Mouse (Mus musculus): ENCODE measurements around the gene Scn2b. TPM values are rescaled to one million over a fixed set of nuclear protein-coding genes. Genes with fewer than 3 reads are reported as not detected.

Gene Scn2b
- polyA plus RNA-seq, 1 experiment from 2014 or later: 2.3 TPM

DNA sequence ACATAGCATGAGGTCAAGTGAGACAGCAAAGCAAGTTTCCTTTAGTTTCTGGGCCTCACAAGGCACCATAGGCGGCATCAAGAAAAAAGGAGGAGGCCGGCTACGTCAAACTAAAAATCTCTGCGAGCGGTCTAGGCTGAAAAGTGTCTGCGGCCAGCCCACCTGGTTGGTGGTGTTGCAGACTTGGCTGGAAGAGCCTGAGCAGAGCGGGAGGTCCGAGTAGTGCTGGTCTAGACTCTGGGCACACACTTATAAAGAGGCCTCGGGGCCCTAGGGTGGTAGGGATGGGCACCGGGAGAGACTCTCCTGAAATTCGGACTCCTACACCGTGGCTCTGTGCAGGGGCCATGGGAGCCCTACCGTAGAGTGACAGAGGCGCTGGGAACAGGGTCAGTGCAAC, 1.9 kb upstream of the Scn2b start:
- peak overlapping the region; percentile 30; the same call in 1 of the 2 replicates for H3K9ac ChIP-seq (ENCODE audit: low read length)
- no peak overlapping the region for H3K27ac ChIP-seq (ENCODE audit: low read length)
- 8% methylated on average over 14 of the region's 14 CpGs for whole genome bisulfite sequencing
- peak overlapping the region; percentile 64 for H3K4me2 ChIP-seq (ENCODE audit: low read depth, low read length)
- H3K9me3 ChIP-seq (replicated peaks; ENCODE audit: control insufficient read depth, low read length): no peaks in the 10 kb centered on the region
- 0 out of 2 replicates have a peak, but pooled peaks cover 2% of the 10 kb centered on the region for H3K27me3 ChIP-seq (ENCODE audit: control insufficient read depth, insufficient read depth, low read length)
- peak overlapping the region; percentile 42 for H3K4me3 ChIP-seq (ENCODE audit: low read length)
- H3K36me3 ChIP-seq (ENCODE audit: control insufficient read depth, insufficient read depth): no peaks in the 10 kb centered on the region
- peaks cover 4% of the 10 kb centered on the region; the same call in 1 of the 2 replicates for H3K4me1 ChIP-seq (ENCODE audit: control insufficient read depth, insufficient read depth, low read length)
- no peak for ATAC-seq (replicated peaks; ENCODE audit: extremely low read depth, insufficient read depth, low FRiP score)

GRCm38 (mm10) chr9:45116819-45117218, 763 bp upstream of the Scn2b start:
- no peak for ATAC-seq (replicated peaks; ENCODE audit: extremely low read depth, insufficient read depth, low FRiP score)
- H3K27me3 ChIP-seq (ENCODE audit: control insufficient read depth, insufficient read depth, low read length): 0 out of 2 replicates have a peak, but pooled peaks cover 2% of the 10 kb centered on the region
- WGBS: 61% methylated on average over 9 of the region's 9 CpGs

DNA sequence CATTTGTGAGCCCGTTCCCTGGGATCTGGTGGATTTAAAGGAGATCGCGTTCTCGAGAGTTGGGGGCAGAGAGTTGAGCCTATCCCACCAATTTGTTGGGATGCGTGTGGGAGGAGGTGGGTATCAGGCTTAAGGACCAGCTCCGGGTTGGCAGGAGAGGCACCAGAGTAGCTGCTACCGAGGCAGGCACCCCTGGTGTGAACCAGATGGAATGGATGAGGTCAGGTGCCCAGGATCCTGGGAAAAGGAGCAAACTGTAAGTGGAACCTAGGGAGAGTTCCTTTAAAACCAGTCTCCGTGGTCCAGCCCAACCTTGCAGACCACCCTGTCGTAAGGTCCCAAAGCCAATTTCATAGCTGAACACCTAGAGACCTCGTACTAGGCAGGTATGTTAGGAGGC, 970 bp downstream of the Scn2b start:
- H3K9me3 ChIP-seq (replicated peaks; ENCODE audit: control insufficient read depth, low read length): no peaks in the 10 kb centered on the region
- ATAC-seq (replicated peaks; ENCODE audit: extremely low read depth, insufficient read depth, low FRiP score): no peak
- 31% methylated on average over 10 of the region's 10 CpGs for WGBS

More at GRCm38 (mm10) chr9:45116819-45117218, 763 bp upstream of the Scn2b start:
- no peak overlapping the region for H3K4me3 ChIP-seq (ENCODE audit: low read length)
- no peak overlapping the region for H3K27ac ChIP-seq (ENCODE audit: low read length)
- no peaks in the 10 kb centered on the region for H3K9me3 ChIP-seq (replicated peaks; ENCODE audit: control insufficient read depth, low read length)
- H3K36me3 ChIP-seq (ENCODE audit: control insufficient read depth, insufficient read depth): no peaks in the 10 kb centered on the region
- H3K4me1 ChIP-seq (ENCODE audit: control insufficient read depth, insufficient read depth, low read length): peaks cover 4% of the 10 kb centered on the region; the same call in 1 of the 2 replicates
- no peak overlapping the region for H3K9ac ChIP-seq (ENCODE audit: low read length)
- no peak overlapping the region for H3K4me2 ChIP-seq (ENCODE audit: low read depth, low read length)

DNA sequence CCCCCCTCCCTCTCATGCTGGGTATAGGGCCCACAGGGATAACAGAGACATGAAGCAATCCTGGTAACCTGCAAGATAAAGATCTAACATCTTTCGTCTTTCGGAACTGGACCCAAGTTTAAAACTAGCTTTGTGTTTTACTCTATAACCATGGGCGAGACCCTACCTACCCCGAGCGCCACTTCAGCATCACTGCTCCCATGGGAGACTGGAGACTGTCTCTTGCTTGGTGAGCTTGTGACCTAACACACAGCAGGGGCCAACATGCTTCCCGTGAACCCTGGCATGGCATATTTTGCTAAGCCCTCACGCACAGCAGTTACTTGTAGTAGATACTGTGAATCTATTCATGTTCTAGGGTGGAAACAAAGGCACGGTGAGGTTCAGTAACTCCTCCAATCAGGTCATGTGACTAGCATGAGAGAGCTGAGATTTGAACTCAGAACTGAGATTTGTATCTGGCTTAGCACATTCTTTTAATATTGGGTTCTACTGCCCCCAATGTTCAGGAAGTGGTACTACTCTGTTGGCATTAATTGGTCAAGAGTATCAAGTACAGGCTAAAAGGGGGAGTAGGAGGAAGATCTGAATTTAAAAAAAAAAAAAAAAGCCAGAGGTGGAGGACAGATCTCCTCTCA, 1.9 kb downstream of the Scn2b start:
- no peak overlapping the region for H3K27ac ChIP-seq (ENCODE audit: low read length)
- 0 out of 2 replicates have a peak, but pooled peaks cover under 1% of the 10 kb centered on the region for H3K27me3 ChIP-seq (ENCODE audit: control insufficient read depth, insufficient read depth, low read length)
- ATAC-seq (replicated peaks; ENCODE audit: extremely low read depth, insufficient read depth, low FRiP score): no peak
- no peaks in the 10 kb centered on the region for H3K36me3 ChIP-seq (ENCODE audit: control insufficient read depth, insufficient read depth)
- H3K4me3 ChIP-seq (ENCODE audit: low read length): no peak overlapping the region
- no peaks in the 10 kb centered on the region for H3K9me3 ChIP-seq (replicated peaks; ENCODE audit: control insufficient read depth, low read length)
- no peak overlapping the region for H3K9ac ChIP-seq (ENCODE audit: low read length)
- 92% methylated on average over 8 of the region's 8 CpGs for whole genome bisulfite sequencing
- peaks cover 10% of the 10 kb centered on the region for H3K4me1 ChIP-seq (ENCODE audit: control insufficient read depth, insufficient read depth, low read length)
- no peak overlapping the region for H3K4me2 ChIP-seq (ENCODE audit: low read depth, low read length)

More for the DNA sequence above, 970 bp downstream of the Scn2b start:
- Histone ChIP-seq H3K4me2 (ENCODE audit: low read depth, low read length) (peak overlapping the region; percentile 62), H3K4me3 (ENCODE audit: low read length) (peak overlapping the region; percentile 51), H3K27ac (ENCODE audit: low read length) (no peak overlapping the region), H3K36me3 (ENCODE audit: control insufficient read depth, insufficient read depth) (no peaks in the 10 kb centered on the region), H3K4me1 (ENCODE audit: control insufficient read depth, insufficient read depth, low read length) (peaks cover 10% of the 10 kb centered on the region), H3K27me3 (ENCODE audit: control insufficient read depth, insufficient read depth, low read length) (0 out of 2 replicates have a peak, but pooled peaks cover 2% of the 10 kb centered on the region), H3K9ac (ENCODE audit: low read length) (peak overlapping the region; percentile 32; the same call in 1 of the 2 replicates)

DNA sequence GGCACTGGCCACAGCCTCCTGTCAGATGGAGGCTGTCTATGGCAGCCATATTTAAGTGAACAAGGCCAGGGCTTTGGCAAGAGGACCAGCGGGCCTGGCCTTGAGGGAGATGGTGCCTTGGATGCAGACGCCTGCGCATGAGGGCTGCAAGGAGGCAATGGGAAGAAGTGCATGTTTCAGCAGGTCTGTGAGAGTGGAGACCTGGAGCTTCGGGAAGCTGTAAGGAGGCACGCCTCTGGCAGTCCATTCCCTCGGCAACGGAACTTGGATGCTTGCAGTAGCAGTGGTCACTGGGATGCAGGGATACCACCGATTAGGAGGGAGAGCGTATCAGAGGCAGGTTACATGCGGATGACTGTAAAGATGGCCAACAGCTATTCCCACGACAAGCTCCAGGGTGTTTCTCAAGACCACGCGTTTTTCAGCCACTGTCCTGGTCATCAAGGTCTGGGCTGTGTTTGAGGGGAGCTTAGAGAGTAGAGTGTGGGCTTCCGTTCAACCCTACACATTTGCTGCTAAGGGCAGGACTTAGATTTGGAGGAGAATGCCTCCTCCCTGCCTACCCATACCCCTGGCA, 2.5 kb downstream of the Scn2b start:
- Histone ChIP-seq H3K9ac (ENCODE audit: low read length) (no peak overlapping the region), H3K27ac (ENCODE audit: low read length) (no peak overlapping the region), H3K9me3 (replicated peaks; ENCODE audit: control insufficient read depth, low read length) (no peaks in the 10 kb centered on the region), H3K4me2 (ENCODE audit: low read depth, low read length) (no peak overlapping the region), H3K36me3 (ENCODE audit: control insufficient read depth, insufficient read depth) (no peaks in the 10 kb centered on the region), H3K4me1 (ENCODE audit: control insufficient read depth, insufficient read depth, low read length) (peaks cover 10% of the 10 kb centered on the region), H3K4me3 (ENCODE audit: low read length) (no peak overlapping the region), H3K27me3 (ENCODE audit: control insufficient read depth, insufficient read depth, low read length) (no peaks in the 10 kb centered on the region)
- WGBS: 84% methylated on average over 14 of the region's 14 CpGs
- ATAC-seq (replicated peaks; ENCODE audit: extremely low read depth, insufficient read depth, low FRiP score): no peak

- Histone ChIP-seq H3K27me3 (ENCODE audit: control insufficient read depth, insufficient read depth, low read length) (no peaks in the 10 kb centered on the region), H3K9ac (ENCODE audit: low read length) (no peak overlapping the region), H3K4me1 (ENCODE audit: control insufficient read depth, insufficient read depth, low read length) (peaks cover 10% of the 10 kb centered on the region), H3K4me2 (ENCODE audit: low read depth, low read length) (no peak overlapping the region), H3K36me3 (ENCODE audit: control insufficient read depth, insufficient read depth) (no peaks in the 10 kb centered on the region), H3K4me3 (ENCODE audit: low read length) (no peak overlapping the region), H3K27ac (ENCODE audit: low read length) (no peak overlapping the region), H3K9me3 (replicated peaks; ENCODE audit: control insufficient read depth, low read length) (no peaks in the 10 kb centered on the region)
- 84% methylated on average over 6 of the region's 6 CpGs for WGBS
- ATAC-seq (replicated peaks; ENCODE audit: extremely low read depth, insufficient read depth, low FRiP score): no peak
Measured at GRCm38 (mm10) chr9:45120567-45120966, 3.0 kb downstream of the Scn2b start.

- 56% methylated on average over 6 of the region's 6 CpGs for WGBS
- no peak; the same call in 1 of the 2 replicates for ATAC-seq (replicated peaks; ENCODE audit: extremely low read depth, insufficient read depth, low FRiP score)
- H3K4me1 ChIP-seq (ENCODE audit: control insufficient read depth, insufficient read depth, low read length): peaks cover 10% of the 10 kb centered on the region
- H3K36me3 ChIP-seq (ENCODE audit: control insufficient read depth, insufficient read depth): no peaks in the 10 kb centered on the region
- no peak overlapping the region for H3K9ac ChIP-seq (ENCODE audit: low read length)
- H3K27me3 ChIP-seq (ENCODE audit: control insufficient read depth, insufficient read depth, low read length): no peaks in the 10 kb centered on the region
- no peak overlapping the region for H3K4me3 ChIP-seq (ENCODE audit: low read length)
- no peak overlapping the region for H3K27ac ChIP-seq (ENCODE audit: low read length)
- no peak overlapping the region for H3K4me2 ChIP-seq (ENCODE audit: low read depth, low read length)
- no peaks in the 10 kb centered on the region for H3K9me3 ChIP-seq (replicated peaks; ENCODE audit: control insufficient read depth, low read length)
Measured at GRCm38 (mm10) chr9:45121001-45121400, 3.4 kb downstream of the Scn2b start.

DNA sequence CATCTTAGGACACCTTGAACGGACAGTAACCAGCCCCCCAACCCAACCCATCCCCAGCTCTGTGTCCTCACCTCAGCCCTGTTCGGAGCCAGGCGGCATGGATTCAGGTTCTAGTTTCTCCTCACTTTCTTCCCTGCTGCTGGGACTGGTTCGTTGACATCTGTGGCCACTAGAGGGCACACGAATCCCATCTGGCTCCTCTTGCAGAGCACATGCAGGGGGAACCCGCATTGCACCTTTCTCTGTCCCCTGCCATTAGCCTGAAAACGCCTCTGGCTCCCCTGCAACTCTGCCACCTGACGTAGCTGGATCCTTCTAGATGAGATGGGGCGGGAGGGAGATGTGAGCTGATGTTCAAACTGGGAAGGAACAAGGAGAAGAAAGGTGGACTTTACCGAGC, 4.2 kb downstream of the Scn2b start:
- Histone ChIP-seq H3K4me2 (ENCODE audit: low read depth, low read length) (peak overlapping the region; percentile 63), H3K27ac (ENCODE audit: low read length) (no peak overlapping the region; the same call in 1 of the 2 replicates), H3K27me3 (ENCODE audit: control insufficient read depth, insufficient read depth, low read length) (no peaks in the 10 kb centered on the region), H3K9ac (ENCODE audit: low read length) (peak overlapping the region; percentile 27), H3K4me3 (ENCODE audit: low read length) (peak overlapping the region; percentile 28), H3K4me1 (ENCODE audit: control insufficient read depth, insufficient read depth, low read length) (peaks cover 13% of the 10 kb centered on the region), H3K36me3 (ENCODE audit: control insufficient read depth, insufficient read depth) (no peaks in the 10 kb centered on the region), H3K9me3 (replicated peaks; ENCODE audit: control insufficient read depth, low read length) (no peaks in the 10 kb centered on the region)
- ATAC-seq (replicated peaks; ENCODE audit: extremely low read depth, insufficient read depth, low FRiP score): peak; percentile 69
- WGBS: 5% methylated on average over 10 of the region's 10 CpGs

GRCm38 (mm10) chr9:45122209-45122761, 4.7 kb downstream of the Scn2b start:
- Histone ChIP-seq H3K27ac (ENCODE audit: low read length) (peak overlapping the region; percentile 40), H3K4me2 (ENCODE audit: low read depth, low read length) (peak overlapping the region; percentile 63), H3K9me3 (replicated peaks; ENCODE audit: control insufficient read depth, low read length) (no peaks in the 10 kb centered on the region), H3K9ac (ENCODE audit: low read length) (peak overlapping the region; percentile 12; the same call in 1 of the 2 replicates), H3K27me3 (ENCODE audit: control insufficient read depth, insufficient read depth, low read length) (no peaks in the 10 kb centered on the region), H3K4me3 (ENCODE audit: low read length) (peak overlapping the region; percentile 28), H3K36me3 (ENCODE audit: control insufficient read depth, insufficient read depth) (no peaks in the 10 kb centered on the region), H3K4me1 (ENCODE audit: control insufficient read depth, insufficient read depth, low read length) (peaks cover 13% of the 10 kb centered on the region)
- ATAC-seq (replicated peaks; ENCODE audit: extremely low read depth, insufficient read depth, low FRiP score): peak; percentile 53; the same call in 1 of the 2 replicates
- WGBS: 14% methylated on average over 9 of the region's 9 CpGs
